ENCODE assay signal across 8 mouse cellular contexts in genomic region chr6:101271378-101272135, GRCm38 (mm10).
DNase-seq lines count a peak whose midpoint lies in the region; ATAC-seq and TF ChIP-seq lines count a peak whose summit lies in the region.
"Had no signal": no experiment of that assay in that cellular context is flagged by ENCODE, and none has a peak within 500 bp of the region (broad histone marks: within the 10 kb centered on the region; RNA-seq: fewer than 3 reads in every experiment).

No protein-coding gene starts in this region.

- peak; percentile 81 for TF ChIP-seq EP300 in liver, embryonic 14.5 days (IDR thresholded peaks at IDR 0.05; ENCODE audit: low read depth)

- ATAC-seq in liver, embryonic 14.5 days (ENCODE audit: insufficient read depth), result peak; percentile 98
- no peak for ATAC-seq in frontal cortex, adult (ENCODE audit: low TSS enrichment)

- peak overlapping the region; percentile 59; the same call in 1 of the 2 replicates for H3K27ac ChIP-seq in kidney, adult 2 months (ENCODE audit: insufficient read depth, low read depth, low read length)
- peak overlapping the region; percentile 78 for H3K27ac ChIP-seq in liver, embryonic 14.5 days

- H3K4me3 ChIP-seq in kidney, adult 2 months (ENCODE audit: insufficient read depth, low read depth, low read length), result peak overlapping the region; percentile 30
- peak overlapping the region; percentile 36 for H3K4me3 ChIP-seq in liver, embryonic 14.5 days (ENCODE audit: insufficient read depth in 1 of 2, low read depth in 2 of 2, low read length in 2 of 2)
- H3K4me3 ChIP-seq: embryonic facial prominence, embryonic 13.5 days had no signal

- no peak for TF ChIP-seq POLR2A in kidney, adult 2 months (IDR thresholded peaks at IDR 0.05; ENCODE audit: low read depth, low read length)

- no peaks in the 10 kb centered on the region for H3K27me3 ChIP-seq in kidney, adult 2 months (replicated peaks; ENCODE audit: control insufficient read depth, insufficient read depth, low read length)
- no peaks in the 10 kb centered on the region for H3K27me3 ChIP-seq in liver, embryonic 14.5 days (ENCODE audit: control insufficient read depth, insufficient read depth, low read length)
- H3K27me3 ChIP-seq: embryonic facial prominence, embryonic 13.5 days had no signal

- H3K4me2 ChIP-seq in liver, embryonic 14.5 days (ENCODE audit: low read depth), result peak overlapping the region; percentile 67
- H3K4me2 ChIP-seq: embryonic facial prominence, embryonic 13.5 days had no signal

- no peaks in the 10 kb centered on the region for H3K9me3 ChIP-seq in liver, embryonic 14.5 days (ENCODE audit: control insufficient read depth, low read length)
- H3K9me3 ChIP-seq: embryonic facial prominence, embryonic 13.5 days had no signal

- peak; percentile 20 for DNase-seq in urinary bladder, postnatal 14 days (ENCODE audit: low spot score)
- DNase-seq in urinary bladder, adult 2 months (ENCODE audit: low spot score), result no peak
- peak; percentile 94 for DNase-seq in kidney, adult 2 months
- DNase-seq in liver, embryonic 14.5 days (ENCODE audit: low read depth in 3 of 3, low spot score in 3 of 3), result peak; percentile 72 to 74 (median 72)
- no peak for DNase-seq in urinary bladder, postnatal 10 days (ENCODE audit: low spot score)
- DNase-seq in natural killer cell, adult 2 months (ENCODE audit: low spot score in 2 of 2), result no peak

- TF ChIP-seq CTCF in kidney, adult 2 months (conservative IDR thresholded peaks at IDR 0.05; ENCODE audit: insufficient read depth, insufficient read length, low read depth, low read length), result no peak
- TF ChIP-seq CTCF in liver, embryonic 14.5 days (IDR thresholded peaks at IDR 0.05; ENCODE audit: low read depth), result no peak

- H3K4me1 ChIP-seq in kidney, adult 2 months (ENCODE audit: control insufficient read depth, insufficient read depth, low read length), result peaks cover 18% of the 10 kb centered on the region; the same call in 1 of the 2 replicates
- H3K4me1 ChIP-seq in liver, embryonic 14.5 days (replicated peaks; ENCODE audit: control insufficient read depth in 2 of 2, insufficient read depth in 2 of 2, low read length in 1 of 2), result peaks cover 25 to 34% of the 10 kb centered on the region in 2 experiments

- peak overlapping the region; percentile 49 for H3K9ac ChIP-seq in liver, embryonic 14.5 days (replicated peaks)
- H3K9ac ChIP-seq: embryonic facial prominence, embryonic 13.5 days had no signal

- H3K36me3 ChIP-seq in kidney, adult 2 months (ENCODE audit: control insufficient read depth, insufficient read depth, low read length), result no peaks in the 10 kb centered on the region
- H3K36me3 ChIP-seq in liver, embryonic 14.5 days (replicated peaks; ENCODE audit: control insufficient read depth, insufficient read depth, low read depth), result no peaks in the 10 kb centered on the region

- WGBS in kidney, adult 2 months, result 25% methylated on average over 15 of the region's 15 CpGs
- 14% methylated on average over 15 of the region's 15 CpGs for WGBS in liver, embryonic 14.5 days (ENCODE audit: insufficient replicate concordance)

Comparison
In these comparisons a context has a peak if more than half of its experiments do, and no peak if none do; other contexts are left out.
1. DNase-seq: peak in urinary bladder, postnatal 14 days (single experiment), kidney, adult 2 months (single experiment) and liver, embryonic 14.5 days (3 of 3); none in urinary bladder, adult 2 months (single experiment), urinary bladder, postnatal 10 days (single experiment) and natural killer cell, adult 2 months (0 of 2).